Mouse (Mus musculus): ENCODE data around the gene Smok3b.
A peak's percentile ranks its signal among the peaks of the same experiment; 100 is the strongest.
"Not testable (repeated sequence)": the region's sequence is repeated elsewhere in the genome, so short reads cannot be mapped to it uniquely, and the experiment has no call there.

Gene Smok3b

DNA sequence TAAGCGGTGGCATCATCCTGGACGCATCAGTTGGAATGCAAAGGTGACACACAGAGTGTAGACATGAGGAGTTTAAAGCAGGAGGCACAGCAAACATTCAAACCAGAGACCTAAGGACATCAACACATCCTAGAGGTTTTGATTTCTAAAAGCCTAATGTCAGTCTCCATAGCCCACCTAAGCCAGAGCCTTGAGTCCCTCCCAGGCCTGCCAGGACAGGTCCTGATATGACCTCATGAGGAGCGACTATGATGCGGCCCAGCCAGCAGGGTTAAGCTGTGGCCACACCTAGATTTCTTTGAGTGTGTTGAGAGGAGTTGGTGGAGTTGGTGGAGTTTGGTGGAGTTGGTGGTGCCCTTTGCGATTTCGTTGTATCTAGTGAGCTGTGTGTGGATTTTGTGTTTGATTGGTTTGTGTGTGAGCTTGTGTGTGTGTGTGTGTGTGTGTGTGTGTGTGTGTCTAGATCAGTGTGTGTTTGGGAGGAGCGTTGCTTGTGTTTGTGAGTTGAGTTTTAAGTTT, at the start of gene Smok3b, which contains the start of gene Smok3a:
Smok3b (plus strand) TSS at position 469 of the 519 bp plus-strand sequence.
Smok3a (plus strand) TSS at position 301 of the 519 bp plus-strand sequence.
- DNase-seq (ENCODE audit: low spot score): not testable (repeated sequence)

DNA sequence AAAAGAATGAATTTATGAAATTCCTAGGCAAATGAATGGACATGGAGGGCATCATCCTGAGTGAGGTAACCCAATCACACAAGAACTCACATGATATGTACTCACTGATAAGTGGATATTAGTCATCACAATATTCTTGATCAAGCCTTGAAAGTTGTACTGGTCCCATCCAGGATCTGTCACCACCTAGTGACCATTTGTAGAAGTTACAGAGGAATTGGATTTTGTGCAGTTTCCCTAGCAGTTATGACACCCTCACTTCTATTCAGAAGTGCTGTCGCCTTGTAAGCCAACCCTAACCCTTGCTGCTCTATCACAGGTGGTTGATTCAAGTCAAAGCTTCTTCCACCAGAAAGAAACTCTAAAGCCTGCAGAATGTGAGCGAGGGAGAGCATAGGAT, 48.1 kb upstream of the Smok3b start:
- DNase-seq (ENCODE audit: low spot score): no peak

DNA sequence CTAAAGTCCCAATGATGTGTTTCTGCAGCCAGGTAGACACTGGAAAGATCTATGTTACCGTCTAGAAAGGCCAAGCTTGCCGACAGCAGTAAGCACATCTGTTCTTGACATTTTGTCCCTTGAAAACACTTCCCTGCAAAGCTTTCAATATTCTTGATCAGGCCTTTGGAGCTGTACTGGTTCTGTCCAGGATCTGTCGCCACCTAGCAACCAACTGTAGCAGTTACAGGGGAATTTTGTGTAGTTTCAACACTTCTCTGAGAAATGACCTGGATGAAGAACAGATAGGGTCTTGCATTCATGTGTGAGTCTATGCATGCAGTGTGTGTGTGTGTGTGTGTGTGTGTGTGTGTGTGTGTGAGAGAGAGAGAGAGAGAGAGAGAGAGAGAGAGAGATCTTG, 47.5 kb upstream of the Smok3b start:
- DNase-seq (ENCODE audit: low spot score): no peak

DNA sequence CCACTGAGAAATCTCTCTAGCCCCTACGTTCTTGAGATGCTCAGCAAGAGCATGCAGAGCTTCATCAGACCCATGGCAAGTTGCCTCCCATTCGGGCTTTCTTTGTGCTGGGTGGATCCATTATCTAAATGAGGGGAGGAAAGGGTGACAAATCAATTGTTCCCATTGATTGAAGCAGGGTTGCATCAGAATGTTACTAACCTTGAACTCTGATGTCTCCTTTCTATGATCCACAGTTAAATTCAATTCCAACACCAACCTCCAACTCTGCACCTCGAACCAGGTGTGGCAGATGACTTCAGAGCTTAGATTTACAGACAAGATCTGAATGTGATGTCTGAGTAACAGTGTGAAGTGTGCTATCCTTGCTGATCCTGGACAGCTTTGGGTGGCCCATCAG, 46.5 kb upstream of the Smok3b start:
- no peak for DNase-seq (ENCODE audit: low spot score)

DNA sequence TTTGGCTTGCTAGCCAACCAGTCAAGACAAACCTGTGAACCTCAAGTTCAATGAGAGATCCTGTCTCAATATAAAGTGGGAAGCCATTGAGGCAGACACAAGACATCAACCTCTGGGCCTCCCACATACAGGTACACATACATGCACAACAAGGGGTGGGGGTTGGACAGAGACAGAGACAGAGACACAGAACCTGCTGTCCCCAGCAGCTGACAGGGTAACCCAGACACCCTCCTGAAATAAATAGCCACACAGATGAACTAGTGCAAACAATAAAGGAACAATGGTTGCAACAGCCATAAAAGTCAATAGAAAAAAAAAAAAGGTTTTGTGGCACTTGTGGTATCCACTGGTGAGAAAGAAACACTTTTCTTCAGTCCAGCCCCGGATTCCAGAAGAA, 45.8 kb upstream of the Smok3b start:
- DNase-seq (ENCODE audit: low spot score): no peak

DNA sequence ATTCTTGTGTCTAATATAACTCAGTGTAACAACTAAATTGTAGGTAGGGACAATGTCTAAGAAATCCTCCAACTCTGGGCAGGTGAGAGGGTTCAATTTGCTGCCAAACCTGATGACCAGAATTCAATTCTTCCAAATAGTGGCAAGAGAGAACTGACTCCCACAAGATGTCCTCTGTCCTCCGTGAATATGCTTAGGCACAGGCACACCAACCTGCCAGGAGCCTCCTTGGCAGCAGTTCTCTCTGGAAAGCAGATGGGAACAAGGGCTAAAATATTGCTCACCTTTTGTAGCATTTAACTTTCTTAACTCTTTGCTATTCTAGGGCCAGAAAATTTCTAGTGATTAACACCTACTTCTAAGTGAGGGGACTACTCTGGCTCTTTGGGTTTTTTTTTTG, 43.9 kb upstream of the Smok3b start:
- DNase-seq (ENCODE audit: low spot score): no peak

DNA sequence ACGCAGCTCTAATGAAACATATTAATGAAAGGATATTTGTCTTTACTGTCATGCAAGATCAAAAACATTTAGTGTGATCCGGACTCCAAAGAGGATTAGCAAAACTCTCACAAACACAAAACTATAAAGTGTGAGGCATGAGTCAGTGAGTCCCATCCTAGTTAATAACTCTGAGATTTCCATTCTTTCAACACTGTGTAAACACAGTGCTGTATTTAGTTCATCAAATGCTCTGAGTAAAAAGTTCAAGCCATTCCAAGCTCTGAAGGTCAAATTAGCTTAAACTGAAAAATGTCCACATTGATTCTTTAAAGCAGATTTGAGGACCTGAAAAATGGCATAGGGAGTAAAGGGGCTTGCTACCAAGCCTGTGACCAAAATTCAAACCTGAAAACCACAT, 42.1 kb upstream of the Smok3b start:
- no peak for DNase-seq (ENCODE audit: low spot score)

DNA sequence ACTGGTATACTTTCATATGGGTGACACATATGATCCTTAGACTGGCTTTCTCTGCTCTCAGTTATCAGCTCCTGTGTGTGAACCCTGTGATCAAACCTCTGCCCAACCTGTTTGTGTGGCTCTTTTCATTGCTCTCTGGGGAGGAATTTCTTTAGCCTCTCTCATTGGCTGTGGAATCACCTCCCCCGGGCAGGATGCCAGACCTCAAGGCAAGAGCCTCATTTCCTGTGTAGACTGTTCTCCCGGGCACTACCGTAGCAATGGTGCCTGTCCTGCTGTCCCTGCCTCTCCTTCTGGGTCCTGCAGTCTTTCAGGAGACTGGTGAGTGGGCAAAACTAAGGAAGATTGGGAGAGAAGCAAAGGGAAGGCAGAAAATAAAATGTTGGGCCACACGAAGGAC, 39.9 kb upstream of the Smok3b start, which contains the start of gene Azgp1:
Azgp1 (plus strand) TSS at position 221 of the 400 bp plus-strand sequence.
- no peak for DNase-seq (ENCODE audit: low spot score)

DNA sequence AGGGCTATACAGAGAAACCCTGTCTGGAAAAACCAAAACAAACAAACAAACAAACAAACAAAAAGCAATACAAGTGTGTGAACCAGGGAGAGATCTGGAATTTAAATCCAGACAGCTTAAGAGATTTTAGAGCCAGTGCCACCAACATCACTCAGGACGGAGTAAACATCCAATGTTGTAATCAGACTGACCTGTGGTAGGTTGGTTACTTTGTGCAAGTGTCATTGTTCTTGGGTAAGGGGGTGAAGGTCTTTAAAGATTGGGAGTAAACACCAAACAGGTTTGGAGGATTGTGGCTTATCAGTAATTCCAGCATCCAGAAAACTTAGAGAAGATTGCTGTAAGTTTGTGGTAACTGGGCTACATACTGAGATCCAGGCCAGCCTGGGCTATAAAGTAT, 34.9 kb upstream of the Smok3b start:
- no peak for DNase-seq (ENCODE audit: low spot score)

DNA sequence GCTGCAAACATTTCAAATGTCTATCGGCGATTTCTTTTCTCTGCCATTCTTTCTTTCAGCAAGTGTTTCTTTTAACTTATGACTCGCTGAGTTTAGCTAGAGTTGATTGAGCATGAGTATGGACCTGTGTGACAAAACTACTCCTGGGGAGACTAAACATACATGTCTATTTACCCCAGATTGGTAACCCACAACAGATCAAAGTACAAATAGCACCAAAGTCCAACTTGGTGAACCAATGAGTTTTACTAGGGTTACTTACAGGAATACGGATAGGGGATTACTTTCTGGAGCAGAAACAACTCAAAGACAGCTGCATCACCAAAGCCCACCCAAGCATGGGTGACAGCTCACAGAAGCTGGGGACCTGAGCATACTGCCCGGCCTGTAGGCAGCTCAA, 11.8 kb upstream of the Smok3b start:
- DNase-seq (ENCODE audit: low spot score): no peak

DNA sequence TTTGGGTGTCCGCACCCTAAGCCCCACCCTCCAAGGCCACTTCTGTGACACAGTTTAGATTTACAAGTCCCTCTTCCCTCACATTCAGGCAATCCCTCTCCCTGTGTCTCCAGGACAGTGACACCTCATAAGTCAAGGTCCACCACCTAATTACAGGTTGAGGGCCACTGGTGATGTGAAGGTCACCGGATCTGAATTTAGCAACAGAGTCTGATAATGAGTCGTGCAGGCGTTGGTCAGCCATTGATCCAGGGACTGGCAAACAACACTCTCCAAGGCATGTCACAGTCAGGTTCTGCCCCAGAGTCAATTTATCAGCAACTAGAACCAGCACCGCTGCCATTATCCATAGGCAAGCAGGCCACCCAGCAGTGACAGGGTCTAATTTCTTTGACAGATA, 8.8 kb upstream of the Smok3b start:
- no peak for DNase-seq (ENCODE audit: low spot score)

DNA sequence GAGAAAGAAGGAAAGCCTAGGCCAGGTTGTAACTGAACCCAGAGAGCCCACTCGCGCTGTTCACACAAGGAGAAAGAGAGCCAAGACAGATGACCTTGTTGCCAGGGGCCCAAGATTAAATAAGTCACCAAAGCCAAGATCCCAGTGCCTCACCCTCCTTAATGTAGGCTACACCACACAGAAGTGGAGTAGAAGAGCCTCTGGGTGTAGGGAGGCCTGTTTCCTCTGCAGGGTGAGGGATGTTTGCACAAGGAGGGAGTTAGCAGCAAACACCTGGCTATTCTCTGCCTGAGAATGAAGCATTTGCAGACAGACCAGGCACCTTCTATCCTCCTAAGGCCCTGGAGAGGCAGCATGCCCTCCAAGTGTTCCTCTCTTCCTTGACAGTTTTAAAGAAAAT, 4.7 kb upstream of the Smok3b start:
- DNase-seq (ENCODE audit: low spot score): no peak

DNA sequence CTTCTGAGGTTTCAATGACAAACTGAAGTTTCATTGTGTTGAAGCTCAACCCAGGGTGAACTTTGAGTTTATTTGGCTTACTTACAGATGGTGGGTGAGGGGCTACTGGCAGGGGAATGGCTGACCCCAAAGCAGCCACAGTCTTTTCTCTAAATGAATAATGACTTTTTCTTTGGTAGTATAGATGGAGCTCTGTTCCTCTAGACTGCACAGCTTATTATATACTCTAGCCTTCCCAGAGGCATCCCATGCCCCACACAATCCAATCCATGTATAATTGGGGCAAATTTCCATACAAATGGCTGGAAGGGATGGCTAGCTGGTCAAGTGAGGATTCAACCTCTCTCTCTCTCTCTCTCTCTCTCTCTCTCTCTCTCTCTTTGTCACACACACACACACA, 4.2 kb upstream of the Smok3b start:
- DNase-seq (ENCODE audit: low spot score): no peak

DNA sequence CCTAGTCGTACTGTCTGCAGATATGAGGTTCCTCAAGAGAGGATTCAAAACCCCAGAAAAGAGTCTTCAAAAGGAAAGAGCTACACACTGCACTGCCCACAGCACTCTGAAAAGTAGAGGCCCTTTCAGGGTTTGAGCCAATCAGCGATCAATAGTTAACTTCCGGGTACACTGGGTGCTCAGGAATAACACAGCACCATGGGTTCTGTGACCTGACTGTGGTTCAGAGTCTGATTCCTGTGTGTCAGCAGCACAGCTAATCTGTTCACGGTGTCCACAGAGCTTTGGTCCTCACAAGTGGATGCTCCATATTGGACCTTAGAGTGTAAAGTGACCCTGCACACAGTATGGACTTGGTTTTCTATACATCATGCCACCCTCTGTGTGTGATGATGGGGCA, 1.7 kb upstream of the Smok3b start:
- not testable (repeated sequence) for DNase-seq (ENCODE audit: low spot score)

DNA sequence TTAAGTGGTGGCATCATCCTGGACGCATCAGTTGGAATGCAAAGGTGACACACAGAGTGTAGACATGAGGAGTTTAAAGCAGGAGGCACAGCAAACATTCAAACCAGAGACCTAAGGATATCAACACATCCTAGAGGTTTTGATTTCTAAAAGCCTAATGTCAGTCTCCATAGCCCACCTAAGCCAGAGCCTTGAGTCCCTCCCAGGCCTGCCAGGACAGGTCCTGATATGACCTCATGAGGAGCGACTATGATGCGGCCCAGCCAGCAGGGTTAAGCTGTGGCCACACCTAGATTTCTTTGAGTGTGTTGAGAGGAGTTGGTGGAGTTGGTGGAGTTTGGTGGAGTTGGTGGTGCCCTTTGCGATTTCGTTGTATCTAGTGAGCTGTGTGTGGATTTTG, 31.7 kb downstream of the Smok3b start, which contains the start of gene Smok3c:
Smok3c (plus strand) TSS at position 301 of the 400 bp plus-strand sequence.
- DNase-seq (ENCODE audit: low spot score): not testable (repeated sequence)

DNA sequence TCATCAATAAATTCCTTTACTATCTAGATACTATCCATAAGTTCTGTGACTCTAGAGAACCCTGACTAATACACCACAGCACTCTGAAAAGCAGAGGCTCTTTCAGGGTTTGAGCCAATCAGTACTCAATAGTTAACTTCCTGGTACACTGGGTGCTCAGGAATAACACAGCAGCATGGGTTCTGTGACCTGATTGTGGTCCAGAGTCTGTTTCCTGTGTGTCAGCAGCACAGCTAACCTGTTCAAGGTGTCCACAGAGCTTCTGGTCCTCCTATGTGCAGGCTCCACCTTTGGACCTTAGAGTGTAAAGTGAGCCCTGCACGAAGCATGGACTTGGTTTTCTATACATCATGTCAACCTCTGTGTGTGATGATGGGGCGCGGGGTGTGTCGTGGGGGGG, 52.6 kb downstream of the Smok3b start:
- no peak for DNase-seq (ENCODE audit: low spot score)

DNA sequence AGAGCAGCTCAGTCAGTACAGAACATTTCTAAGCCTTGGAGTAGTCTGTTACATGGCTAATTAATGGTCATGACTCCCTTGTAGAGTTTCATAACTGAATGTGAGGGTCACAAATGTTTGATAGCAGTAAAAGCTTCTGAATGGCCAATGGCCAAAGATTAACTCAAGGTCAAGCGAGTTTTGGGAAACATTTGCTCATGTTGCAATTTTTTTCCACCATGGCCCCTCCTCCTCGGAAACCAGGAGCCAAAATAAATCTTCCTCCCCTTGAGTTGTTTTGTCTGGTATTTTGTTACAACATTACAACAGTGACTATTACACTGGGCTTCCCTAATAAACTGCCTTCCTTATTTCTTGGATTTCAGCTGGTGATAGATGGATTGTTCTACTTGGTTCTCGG, 54.5 kb downstream of the Smok3b start:
- DNase-seq (ENCODE audit: low spot score): no peak

DNA sequence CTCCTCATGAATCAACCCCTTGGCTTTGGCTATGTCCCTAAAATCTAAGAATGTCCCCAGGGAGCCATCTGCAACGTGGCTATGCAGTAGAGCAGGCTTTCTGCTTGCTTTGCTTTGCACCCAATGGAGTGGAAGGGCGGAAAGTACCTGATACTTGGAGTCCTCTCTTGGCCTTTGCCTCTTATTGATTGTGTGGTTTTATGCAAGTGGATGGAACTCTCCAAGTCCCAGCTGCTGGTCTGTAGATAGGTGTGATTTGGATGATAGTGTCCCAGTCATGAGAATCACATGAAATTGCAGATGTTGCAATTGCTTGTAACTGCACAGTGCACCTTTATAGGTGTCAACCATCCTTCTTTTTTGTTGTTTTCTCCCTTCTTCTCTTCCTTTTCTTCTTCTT, 54.9 kb downstream of the Smok3b start:
- DNase-seq (ENCODE audit: low spot score): no peak

DNA sequence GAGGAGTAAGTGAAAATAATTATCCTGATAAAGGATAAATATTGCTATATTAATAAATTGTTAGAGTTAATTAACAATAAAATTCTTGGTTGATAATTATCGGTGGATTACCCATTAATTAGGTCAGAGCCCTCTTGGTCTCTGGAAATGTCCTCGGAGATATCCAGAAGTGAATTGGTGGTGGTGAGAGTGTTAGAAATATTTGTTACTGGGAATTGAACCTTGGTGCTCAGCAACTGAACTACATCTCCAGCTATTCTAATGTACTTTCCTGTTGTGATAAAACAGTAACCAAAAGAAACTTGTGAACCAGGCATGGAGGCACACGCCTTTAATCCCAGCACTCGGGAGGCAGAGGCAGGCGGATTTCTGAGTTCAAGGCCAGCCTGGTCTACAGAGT, 59.2 kb downstream of the Smok3b start:
- DNase-seq (ENCODE audit: low spot score): no peak

DNA sequence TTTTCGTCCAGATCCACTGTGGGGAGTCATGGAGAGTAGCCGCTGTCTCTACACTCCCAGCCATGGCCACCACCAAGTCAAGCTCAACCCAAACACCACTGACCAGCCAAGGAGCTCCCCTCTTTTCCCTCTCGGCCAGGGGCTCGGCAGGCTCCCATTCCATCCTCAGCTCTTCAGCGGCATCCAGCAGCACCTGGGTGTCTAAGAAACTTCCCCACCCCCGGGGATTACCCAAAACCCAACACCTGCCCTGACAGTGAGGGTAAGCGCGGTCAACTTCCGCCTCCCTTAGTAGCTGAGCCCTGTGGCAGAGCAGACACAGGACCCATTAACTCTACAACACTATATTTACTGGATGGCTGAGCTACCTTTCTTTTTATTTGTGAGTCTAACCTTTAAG, 60.2 kb downstream of the Smok3b start:
- DNase-seq (ENCODE audit: low spot score): no peak

DNA sequence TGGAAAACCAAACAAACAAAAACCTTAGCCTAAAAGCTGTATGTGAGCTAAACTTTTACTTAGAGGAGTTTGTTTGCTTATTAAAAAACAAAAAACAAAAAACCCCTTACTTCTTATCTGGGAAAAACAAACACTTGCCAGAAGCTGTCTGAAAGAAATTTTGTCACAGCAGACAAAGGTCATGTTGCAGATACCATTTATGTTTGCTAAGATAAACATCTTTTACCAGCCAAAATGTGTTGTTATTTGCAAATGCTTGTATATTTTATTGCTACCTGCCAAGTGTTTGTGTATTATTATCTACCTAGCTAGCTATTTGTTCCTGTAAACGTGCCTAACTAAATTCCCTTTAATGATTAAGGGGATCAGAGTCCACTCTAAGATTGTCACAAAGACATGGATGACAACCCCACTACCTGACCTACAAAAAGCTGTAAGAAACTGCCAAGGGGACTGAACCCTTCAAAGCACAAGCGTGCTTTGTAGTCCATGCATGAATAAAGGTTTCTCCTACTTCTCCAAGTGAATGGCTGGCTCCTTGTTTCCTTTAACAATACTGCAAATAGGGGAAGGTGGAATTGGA, 62.2 kb downstream of the Smok3b start:
- no peak for DNase-seq (ENCODE audit: low spot score)

DNA sequence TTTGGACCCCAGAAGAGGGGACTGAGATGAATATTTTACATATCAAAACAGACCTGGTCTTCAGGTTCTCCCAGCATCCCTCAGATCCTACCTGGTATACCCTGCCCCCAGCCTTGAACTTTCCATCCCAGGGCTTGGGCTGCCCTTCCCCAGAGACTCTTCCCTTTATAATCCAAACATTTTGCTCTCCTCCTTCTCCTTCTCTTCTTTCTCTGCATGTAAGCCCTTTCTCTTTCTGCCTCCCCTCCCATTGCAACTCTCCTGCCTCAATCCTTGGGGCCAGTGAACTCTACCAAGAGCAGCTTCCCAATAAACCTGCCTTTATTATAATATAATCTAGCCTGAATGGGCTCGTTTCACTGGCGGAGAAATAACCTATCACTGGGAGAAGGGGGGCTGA, 62.7 kb downstream of the Smok3b start:
- no peak for DNase-seq (ENCODE audit: low spot score)

DNA sequence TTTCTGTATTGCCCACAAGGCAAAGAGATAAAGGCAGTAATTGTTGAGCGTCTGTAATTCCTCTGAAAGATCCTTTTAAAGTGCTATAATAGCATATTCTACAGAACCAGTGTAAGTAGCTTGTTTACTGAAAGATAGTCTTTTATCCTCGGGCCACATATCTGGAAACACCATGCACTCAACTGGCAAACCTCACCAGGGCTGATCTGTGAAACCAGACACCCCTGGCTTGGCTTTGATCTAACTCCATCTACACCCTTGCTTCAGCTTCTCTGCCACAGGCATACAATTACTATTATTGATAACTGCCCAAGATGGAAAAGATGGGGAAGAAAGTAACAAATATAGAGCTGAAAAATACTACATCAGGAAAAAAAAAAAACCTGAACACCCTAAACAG, 63.3 kb downstream of the Smok3b start:
- no peak for DNase-seq (ENCODE audit: low spot score)

DNA sequence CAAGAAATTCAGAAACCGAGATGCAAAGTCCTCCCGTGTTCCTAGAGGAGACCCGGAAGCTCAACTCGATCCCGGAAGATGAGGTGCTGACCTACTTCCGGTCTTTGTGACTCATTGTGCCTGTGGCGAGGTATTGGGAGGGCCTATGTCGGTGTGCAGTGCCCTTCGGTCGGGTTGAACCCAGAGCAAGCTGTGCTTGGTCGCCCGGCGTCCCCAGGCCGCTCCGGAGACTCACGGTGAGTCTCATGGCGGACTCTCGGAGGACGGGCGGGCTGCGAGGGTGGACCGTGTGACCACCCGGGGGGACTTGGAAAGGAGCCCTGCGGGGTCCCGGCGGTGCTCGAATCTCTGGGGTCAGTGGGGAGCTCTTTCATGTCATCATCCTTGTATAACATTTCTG, 63.8 kb downstream of the Smok3b start, which contains the start of gene Zkscan1:
Zkscan1 (plus strand) TSS at position 89 of the 400 bp plus-strand sequence.
- DNase-seq (ENCODE audit: low spot score): peak; percentile 50
